Mouse (Mus musculus): Measurements from ENCODE around the gene Igfbp7.

GRCm38 (mm10) chr5:77385900-77386595 is 21.8 kb downstream of the Igfbp7 start:
- no peak for TF ChIP-seq CTCF (IDR thresholded peaks at IDR 0.05; ENCODE audit: low read depth)
- no peak for TF ChIP-seq EP300 (optimal IDR thresholded peaks at IDR 0.05)

Data from stomach, postnatal 0 days (tissue).